Mouse (Mus musculus) E14TG2a.4 (cell line): ENCODE measurements at regions not wholly inside any gene's neighbourhood (a gene's known extent, or its start where the extent isn't known, plus 50 kb on each side); places are given as distances from the start of the nearest gene placed in this dataset.

Source experiments
- CTCF ChIP-seq: conservative IDR thresholded peaks from 2 replicates; pipeline ENCODE4 v1.5.1; 2014; ENCODE audit warnings: low read length
- NANOG ChIP-seq: IDR thresholded peaks from 2 replicates; pipeline ENCODE4 v1.6.1; 2014; ENCODE audit warnings: borderline replicate concordance, low read length, mixed read lengths

- TF ChIP-seq CTCF (no peak), NANOG (no peak)
Observed at GRCm38 (mm10) chr2:45370615-45370968, 253.4 kb upstream of the Zeb2 start.
